Mouse (Mus musculus) CH12.LX (cell line): ENCODE measurements at regions not wholly inside any gene's neighbourhood (a gene's known extent, or its start where the extent isn't known, plus 50 kb on each side); places are given as distances from the start of the nearest gene placed in this dataset.

Source experiments
- CTCF ChIP-seq, 2 experiments: IDR thresholded peaks in 1 of 2; conservative IDR thresholded peaks in 1 of 2; 2 replicates each; pipeline ENCODE4 v1.5.1; 2011 to 2012; ENCODE audit warnings: low read depth in 2 of 2, low read length in 2 of 2, improper control_type of control experiment in 1 of 2, inconsistent platforms in 1 of 2, mild to moderate bottlenecking in 1 of 2, moderate library complexity in 1 of 2
- EP300 ChIP-seq: IDR thresholded peaks from 2 replicates; pipeline ENCODE4 v1.6.1; 2011; ENCODE audit warnings: low read length, improper control_type of control experiment
- JUN ChIP-seq: IDR thresholded peaks from 2 replicates; pipeline ENCODE4 v1.6.1; 2011; ENCODE audit warnings: low read depth, mild to moderate bottlenecking, low read length, improper control_type of control experiment, moderate library complexity; ENCODE audit not compliant: insufficient read depth
- POLR2A ChIP-seq: IDR thresholded peaks from 2 replicates; pipeline ENCODE4 v1.6.1; 2011; ENCODE audit warnings: low read depth, mild to moderate bottlenecking, improper control_type of control experiment, low read length
- TCF12 ChIP-seq: IDR thresholded peaks from 2 replicates; pipeline ENCODE4 v1.6.1; 2014; ENCODE audit warnings: low read depth, mild to moderate bottlenecking, inconsistent platforms, low read length, improper control_type of control experiment
- ZC3H11A ChIP-seq: IDR thresholded peaks from 2 replicates; pipeline ENCODE4 v1.6.1; 2012; ENCODE audit warnings: low read depth, mild to moderate bottlenecking, inconsistent platforms, low read length, improper control_type of control experiment
- ZNF384 ChIP-seq: IDR thresholded peaks from 2 replicates; pipeline ENCODE4 v1.6.1; 2012; ENCODE audit warnings: low read depth, low read length, improper control_type of control experiment, inconsistent platforms

DNA sequence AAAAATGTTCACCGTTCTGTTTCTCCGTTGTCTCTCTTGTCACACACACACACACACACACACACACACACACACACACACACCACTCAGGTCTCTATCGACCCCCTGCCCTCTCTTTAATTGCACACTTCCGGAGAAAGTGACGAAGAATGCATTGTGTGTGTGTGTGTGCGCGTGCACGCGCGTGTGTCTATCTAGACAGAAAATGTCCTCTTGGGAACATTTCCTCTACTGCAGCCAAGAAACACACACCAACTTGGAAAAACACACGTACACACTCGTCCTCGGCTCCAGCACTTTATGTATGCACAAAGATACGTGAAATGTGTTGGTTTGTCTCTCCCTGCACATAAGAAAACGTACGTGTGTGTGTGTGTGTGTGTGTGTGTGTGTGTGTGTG lies 90.4 kb downstream of the Edn3 start:
- no peak for TF ChIP-seq CTCF (conservative IDR thresholded peaks at IDR 0.05 in 1 of 2, IDR thresholded peaks at IDR 0.05 in 1 of 2; ENCODE audit: low read depth in 2 of 2, low read length in 2 of 2)
- no peak for TF ChIP-seq ZC3H11A
- TF ChIP-seq JUN = no peak
- TF ChIP-seq POLR2A = no peak
- TF ChIP-seq EP300 = no peak
- TF ChIP-seq TCF12 = no peak
- TF ChIP-seq ZNF384 = no peak
